Mouse (Mus musculus) urinary bladder, postnatal 36 days (tissue): ENCODE results near the gene Borcs6.
A peak's percentile ranks its signal among the peaks of the same experiment; 100 is the strongest.

Experiments
- DNase-seq, 2 experiments: peaks; one replicate each; pipeline ENCODE4 v3.0.0; 2022; ENCODE audit warnings: low spot score in 2 of 2, mixed read lengths in 1 of 2

Borcs6 gene

DNA sequence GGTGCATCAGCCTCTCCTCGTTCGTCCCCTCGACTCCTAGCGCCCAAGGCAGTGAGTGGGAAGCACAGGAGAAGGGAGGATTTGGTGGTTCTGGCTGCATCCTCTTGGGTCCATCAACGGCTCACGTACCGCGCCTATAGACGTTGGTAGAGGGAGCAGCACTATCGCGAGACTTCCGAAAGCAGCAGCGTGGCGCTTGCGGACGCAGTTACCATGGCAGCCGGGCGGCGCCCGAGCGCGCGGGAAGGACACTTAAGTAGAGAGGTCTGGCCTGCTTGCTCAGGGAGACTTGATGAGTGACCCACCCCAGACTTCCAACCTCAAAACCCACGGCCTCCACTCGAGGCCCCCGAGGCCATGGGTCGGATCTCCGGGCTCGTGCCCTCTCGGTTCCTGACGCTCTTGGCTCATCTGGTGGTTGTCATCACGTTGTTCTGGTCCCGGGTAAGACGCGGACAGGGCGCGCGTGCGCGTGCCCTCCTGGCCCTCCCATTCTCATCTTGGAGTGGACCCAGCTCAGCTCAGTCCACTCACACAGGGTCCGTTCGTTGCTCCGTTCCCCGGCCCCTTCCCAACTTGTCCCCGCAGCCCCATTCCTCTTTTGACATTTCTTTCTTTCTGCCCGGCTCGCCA, 11.2 kb downstream of the Borcs6 start, which contains the start of gene Tmem107:
TSS of gene Tmem107 (plus strand) at position 217 of the 633 bp plus-strand sequence.
- peak; percentile 87 to 92 for DNase-seq

DNA sequence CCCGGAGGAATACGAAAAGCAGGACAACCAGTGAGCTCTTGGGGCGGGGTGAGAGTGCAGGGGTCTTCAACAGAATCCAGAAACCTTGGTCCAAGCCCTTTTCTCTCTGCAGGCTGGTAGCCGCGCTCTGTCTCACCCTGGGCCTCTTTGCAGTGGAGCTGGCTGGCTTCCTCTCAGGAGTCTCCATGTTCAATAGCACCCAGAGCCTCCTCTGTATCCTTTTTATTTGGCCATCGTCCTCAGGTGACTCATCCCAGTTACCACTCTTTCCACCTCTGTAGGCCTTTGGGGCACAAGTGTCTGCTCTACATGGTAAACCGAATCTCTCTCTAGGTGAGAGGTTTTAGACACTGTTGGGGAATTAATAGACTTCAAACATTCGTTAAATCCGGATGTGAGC, 11.7 kb downstream of the Borcs6 start:
- DNase-seq = no peak

DNA sequence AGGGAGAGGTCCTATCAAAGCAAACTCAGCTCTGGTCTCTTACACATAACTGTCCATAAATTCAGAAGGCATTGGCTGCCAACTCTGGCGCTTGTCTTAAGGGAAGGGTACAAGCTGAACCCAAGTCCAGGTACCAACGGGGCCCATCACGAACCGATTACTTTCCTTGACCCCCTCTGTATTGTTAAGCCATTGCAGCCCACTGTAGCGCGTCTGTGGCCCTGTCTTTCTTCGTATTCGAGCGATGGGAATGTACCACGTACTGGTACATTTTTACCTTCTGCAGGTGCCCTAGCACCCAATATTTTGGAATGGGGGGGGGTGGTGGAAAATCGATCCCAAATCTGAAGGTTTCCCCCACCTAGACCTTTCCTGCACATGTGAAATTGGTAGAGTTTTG, 12.7 kb downstream of the Borcs6 start:
- no peak for DNase-seq

DNA sequence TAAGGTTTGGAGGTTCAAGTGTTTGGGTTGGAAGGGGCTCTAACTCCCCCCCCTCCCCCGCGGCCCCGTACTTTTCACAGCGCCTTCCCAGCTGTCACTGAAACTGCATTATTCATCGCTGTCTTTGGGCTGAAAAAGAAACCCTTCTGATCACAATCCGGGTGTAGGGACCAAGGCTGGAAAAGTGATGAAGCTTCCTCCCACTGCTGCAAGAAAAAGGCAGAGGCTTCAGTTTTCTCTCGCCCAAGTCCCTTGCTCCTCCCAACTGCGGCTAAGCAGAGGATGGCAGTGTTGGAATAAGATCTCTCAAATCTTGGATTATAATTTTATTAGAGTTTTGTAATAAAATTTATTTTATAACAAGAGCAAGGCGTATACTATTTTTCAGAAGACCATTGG, 13.1 kb downstream of the Borcs6 start:
- no peak for DNase-seq

DNA sequence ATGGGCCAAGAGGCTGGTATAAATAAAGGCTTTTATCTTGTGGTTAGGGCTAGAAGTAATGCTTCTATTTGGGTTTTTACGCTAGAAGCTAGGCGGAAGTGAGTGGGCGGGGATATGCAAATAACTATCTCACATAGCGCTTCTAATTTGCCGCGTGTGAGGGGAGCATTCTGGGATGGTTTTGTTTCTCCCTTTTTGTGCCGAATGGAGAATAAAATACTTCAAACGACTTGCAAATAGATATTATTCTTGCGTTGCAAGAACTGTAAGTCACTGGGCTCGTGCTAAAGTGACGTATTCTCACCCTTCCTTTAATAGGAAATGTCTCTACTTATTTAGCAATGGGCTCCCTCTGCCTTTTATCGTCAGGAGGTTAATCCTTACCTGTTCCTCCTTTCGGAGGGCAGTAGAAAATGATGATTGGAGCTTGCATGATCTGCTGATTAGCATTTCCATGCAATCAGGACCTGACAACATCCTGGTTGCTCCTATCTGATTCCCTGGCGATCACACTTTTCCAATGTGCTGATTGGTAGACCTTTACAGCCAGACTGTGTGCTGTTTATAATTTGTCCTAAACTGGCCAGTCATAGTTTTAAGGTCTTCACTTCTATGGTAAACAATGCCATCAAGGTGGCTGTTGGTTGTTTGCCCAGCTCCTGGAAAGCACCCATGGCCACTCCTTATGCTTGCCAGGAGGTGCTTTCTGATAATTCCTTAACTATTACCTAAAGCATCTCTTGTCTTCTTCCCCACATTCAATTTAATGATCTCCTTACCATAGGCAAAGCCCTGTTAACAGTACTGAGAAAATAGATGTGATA, 13.8 kb downstream of the Borcs6 start:
- peak; percentile 74 to 81 for DNase-seq

DNA sequence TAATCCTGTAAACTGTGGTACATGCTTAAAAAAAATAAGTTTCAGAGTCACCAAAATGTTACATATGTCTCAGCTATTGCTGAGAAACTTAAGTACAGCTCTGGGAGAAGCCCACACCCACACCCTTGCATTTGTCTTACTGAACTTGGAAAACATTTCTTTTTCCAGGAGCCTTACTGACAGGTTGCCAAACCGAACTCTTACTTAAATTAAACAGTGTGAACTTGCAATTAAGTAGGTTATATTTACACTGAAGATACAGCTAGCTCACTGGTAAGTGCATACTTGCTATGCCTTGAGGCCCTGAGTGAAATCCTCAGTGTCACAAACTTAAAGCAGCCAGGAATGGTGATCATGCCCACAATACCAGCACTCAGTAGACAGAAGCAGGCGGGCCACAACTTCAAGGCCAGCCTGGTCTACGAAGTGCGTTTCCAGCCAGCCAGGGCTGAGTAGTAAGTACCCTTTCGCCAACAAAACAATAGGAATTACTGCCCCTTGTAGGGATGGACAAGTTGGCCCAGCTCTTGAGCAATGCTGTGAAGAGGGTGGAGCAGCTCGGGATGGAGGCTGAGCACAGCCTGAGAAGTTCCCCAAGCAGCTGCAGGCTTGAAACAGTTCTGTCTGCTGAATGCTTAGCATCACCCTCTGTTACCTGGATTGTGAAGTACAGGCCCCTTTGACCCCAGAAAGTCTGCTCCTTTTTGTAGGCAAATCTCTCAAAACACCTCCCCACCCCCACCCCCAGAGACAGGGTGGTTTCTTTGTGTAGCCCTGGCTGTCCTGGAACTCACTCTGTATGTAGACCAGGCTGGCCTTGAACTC, 14.6 kb downstream of the Borcs6 start:
- no peak for DNase-seq

DNA sequence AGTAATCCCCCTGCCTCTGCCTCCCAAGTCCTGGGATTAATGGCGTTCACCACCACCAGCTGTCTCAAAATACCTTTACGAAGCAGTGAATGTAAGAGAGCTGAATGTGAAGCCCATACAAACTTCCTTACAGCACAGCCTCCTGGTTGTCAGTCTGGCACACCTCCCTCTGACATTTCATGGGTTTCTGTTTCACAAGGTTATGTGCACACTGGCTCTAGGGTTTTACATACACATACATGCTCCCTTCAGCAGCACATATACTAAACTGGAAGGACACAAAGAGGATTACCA, 15.2 kb downstream of the Borcs6 start:
- DNase-seq = no peak

DNA sequence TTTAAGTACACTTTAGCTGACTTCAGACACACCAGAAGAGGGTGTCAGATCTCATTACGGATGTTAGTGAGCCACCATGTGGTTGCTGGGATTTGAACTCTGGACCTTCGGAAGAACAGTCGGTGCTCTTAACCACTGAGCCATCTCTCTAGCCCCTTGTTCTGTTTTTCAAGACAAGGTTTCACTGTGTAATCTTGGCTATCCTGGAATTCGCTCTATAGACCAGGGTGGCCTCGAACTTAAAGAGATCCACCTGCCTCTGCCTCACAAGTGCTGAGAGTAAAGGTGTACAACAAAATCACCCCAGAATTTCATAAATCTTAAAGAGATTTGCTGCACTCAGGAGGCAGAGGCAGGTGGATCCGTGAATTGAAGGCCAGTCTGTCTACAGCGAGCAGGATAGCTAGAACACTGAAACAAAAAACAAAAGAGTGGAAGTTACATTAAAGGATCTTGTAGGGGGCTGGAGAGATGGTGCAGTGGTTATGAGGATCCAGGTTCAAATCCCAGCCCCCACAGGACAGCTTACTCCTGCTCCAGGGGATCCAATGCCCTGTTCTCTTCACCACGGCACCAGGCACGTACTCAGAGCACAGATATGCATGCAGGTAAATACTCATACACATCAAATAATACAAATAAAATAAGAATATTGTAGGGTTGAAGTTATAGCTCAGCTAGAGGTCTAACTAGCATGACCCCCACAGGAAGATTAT, 16.4 kb downstream of the Borcs6 start:
- no peak for DNase-seq

DNA sequence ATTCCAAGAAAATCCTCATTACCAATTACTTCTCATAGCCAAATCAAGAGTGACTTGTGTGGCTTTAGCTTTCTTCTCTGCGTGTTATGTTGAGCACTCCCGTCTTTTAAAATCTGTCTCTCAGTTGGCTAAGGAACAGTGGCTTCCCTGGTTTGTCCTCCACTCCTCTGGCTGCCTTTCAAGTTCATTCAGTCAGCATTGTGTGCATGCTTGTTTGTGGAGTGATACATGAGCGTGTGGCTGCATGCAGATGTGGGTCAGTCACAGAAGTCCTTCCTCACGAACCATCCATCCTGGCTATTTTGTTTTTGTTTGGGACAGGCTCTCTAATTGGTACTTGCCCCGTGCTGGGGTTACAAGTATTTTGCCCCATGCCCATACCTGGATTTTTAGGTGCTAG, 17.1 kb downstream of the Borcs6 start:
- DNase-seq = no peak

DNA sequence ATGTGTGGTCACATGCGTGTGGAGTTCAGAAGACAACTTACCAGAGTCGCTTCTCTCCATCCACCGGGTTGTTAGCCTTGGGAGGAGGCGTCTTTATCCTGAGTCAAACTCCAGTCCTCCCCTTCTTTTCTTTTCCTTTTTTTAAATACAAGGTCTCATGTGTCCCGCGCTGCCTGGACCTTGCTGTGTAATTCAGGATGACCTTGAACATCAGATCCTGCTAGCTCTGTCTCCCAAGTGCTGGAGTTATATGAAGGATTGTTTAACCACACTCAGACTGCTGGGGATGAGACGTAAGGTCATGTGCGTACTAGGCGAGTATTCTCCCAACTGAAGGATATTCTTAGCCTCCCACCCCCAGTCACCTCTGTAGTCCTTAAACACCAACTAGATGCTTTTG, 17.8 kb downstream of the Borcs6 start:
- DNase-seq = no peak

DNA sequence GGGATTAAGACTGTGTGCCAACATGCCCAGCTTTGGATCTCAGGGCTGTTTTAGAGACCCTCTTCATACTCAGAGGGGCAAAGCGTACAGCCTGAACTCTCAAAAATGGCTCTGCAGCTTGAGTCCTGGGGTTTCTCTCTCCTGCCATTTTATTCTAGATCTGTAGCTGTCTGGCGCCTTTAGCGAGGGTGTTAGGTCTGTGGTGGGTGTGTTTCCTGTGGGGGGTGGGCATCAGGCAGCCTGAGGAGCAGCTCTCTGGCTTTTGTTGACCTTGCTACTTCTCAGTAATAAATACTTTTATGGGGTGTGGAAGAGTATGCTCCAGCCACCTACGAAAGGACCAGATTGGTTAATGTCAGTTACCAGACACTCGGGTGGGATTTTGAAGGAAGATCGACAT, 18.5 kb downstream of the Borcs6 start:
- DNase-seq = no peak

DNA sequence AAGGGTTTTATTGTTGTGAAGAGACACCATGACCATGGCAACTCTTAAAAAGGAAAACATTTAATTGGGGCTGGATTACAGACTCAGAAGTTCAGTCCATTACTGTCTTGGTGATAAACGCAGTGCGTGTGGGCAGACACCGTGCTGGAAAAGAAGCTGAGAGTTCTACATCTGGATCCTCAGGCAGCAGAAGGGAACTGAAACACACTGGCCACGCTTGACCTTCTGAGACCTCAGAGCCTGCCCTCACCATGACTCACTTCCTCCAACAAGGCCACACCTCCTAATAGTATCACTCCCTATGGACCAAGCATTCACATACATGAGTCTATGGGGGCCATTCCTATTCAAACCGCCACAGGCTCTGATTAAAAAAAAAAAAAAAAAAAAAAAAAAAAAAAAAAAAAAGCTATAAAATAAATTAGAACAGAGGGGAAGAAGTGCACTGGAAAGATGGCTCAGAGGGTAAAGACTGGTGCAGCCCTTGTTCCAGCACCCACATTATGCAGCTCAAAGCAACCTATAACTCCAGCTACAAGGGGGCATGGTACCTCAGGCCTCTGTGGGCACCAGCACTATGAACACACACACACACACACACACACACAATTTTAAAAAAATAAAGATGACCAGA, 19.4 kb downstream of the Borcs6 start:
- DNase-seq = no peak

DNA sequence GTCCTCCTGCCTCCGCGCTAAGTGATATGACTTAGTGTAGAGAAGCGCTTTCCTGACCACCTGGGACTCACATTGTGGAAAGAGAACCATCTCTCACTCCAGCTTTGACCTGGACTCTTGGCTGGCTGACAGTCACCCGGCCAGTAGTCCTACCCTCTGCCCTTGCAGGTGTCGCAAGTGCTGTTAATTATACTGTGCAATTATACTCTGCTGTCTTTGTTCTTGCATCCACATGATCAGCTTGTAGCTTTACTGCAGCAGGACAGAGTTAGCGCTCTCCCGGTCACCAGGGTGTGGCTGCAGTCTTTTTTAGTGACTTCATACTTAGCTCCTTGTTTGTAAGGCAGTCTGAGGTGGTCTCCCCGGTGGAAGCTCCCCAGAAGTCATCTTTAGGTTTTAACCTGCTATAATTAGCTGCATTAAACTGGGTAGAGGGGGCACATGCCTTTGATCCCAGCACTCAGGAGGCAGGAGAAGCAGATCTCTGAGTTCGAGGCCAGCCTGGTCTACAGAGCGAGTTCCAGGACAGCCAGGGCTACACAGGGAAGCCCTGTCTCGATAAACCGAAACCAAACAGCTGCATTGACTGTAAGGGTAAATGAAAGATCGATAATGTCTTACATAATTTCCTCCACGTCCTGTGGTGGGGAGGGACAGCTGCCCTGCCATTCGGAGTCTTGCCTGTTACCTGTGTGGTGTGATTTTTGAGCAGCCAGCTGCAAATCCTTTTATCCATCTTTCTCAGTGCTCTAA, 20.8 kb downstream of the Borcs6 start:
- DNase-seq = no peak

DNA sequence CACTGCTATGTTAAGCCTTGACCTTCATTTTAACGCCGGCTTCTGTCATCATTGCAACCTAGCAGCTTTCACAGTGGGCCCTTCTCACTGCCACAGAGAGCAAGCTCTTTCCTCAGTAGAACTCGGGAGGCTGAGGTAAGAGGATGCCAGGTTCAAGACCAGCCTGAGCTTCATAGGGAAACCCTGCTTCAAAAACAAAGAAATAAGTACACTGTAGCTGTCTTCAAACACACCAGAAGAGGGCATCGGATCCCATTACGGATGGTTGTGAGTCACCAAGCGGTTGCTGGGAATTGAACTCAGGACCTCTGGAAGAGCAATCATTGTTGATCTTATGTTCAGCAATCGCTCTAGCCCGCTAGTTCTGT, 21.3 kb downstream of the Borcs6 start:
- DNase-seq = no peak

DNA sequence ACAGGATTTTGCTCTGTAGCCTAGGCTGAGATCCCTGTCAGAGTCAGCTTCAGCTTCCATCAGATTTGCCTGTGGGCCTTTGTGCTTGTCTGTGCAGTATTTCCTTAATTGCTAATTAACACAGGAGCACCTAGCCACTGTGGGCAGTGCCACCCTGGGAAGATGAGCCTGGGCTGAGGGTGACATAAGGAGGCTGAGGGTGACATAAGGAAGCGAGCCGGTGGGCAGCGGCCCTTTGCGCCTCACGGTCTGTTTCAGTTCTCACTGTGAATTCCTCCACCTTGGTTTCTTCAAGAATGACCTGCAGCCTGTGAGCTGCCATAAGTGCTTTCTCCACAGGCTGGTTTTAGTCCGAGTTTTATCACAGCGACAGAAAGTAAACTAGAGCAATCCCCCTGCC, 22.1 kb downstream of the Borcs6 start:
- DNase-seq = no peak

DNA sequence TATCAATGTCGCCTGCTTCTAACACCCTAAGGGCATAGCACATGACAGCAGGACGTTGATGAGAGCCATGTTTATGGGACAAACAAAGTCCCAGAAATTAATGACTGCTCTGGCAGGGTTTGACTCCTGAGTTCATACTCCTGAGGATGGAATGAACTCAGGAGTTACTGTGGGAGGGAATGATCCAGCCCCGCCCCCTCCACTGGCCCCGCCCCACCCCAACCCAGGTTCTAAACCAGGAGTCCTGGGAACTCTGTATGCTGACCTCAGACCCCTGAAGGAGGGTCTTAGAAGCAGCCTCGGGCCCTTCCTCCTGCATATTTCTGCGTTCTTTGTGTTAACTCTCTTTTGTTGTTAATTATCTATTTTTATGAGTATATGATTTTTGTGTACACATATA, 26.1 kb downstream of the Borcs6 start:
- no peak for DNase-seq

DNA sequence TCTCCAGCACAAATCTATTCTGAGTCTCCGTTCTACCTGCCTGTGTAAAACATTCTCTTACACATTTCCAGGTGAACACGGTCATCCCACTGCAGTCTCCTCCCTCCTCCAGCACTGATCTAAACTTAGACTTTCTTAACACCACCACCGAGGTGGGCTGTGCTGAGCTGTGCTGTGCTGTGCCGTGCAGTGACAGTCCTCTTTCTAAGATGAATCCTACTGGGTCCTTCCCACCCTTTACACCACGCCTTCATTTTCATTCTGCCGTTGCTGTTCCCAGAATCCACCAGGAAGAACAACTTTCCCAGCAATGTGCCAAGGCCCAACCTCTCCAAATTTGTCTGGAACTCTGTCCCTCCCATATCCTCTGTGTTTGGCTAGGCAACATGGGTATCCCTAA, 26.9 kb downstream of the Borcs6 start:
- no peak for DNase-seq

DNA sequence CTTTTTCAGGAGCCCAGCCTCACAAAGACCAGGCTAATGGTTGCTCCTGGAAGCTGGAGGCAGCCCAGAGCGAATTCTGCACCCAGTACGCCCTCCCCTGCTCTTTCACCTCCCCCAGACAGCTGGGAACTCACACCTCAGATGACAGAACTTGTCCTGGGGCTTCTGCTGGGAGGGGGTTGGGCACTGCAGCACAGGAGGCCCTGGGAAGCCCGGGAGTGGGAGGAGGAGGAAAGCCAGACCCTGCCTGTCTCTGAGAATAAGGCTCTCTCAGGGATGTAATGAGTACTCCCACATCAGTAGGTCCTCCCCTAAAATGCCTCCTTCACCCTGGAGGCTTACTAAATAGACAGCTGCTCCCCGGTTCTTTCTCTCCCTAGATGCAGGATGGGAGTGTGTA, 27.6 kb downstream of the Borcs6 start:
- DNase-seq = no peak

DNA sequence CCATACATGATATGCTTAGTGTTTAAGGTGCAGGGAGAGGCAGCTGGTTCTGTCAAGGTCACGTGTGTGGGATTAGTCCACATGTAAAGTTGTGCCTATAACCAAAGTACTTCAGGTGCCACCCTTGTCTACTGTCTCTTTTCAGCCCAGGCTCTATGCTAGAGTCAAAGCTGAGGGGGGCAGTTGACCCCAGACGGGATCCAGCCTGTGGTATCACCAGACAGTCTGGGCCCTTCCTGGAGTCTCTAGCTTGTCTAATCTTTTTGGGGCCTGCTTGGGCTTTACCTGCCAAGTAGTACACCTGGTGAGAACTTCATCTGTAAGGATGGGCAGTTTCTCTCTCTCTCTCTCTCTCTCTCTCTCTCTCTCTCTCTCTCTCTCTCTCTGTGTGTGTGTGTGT, 28.1 kb downstream of the Borcs6 start:
- no peak for DNase-seq

DNA sequence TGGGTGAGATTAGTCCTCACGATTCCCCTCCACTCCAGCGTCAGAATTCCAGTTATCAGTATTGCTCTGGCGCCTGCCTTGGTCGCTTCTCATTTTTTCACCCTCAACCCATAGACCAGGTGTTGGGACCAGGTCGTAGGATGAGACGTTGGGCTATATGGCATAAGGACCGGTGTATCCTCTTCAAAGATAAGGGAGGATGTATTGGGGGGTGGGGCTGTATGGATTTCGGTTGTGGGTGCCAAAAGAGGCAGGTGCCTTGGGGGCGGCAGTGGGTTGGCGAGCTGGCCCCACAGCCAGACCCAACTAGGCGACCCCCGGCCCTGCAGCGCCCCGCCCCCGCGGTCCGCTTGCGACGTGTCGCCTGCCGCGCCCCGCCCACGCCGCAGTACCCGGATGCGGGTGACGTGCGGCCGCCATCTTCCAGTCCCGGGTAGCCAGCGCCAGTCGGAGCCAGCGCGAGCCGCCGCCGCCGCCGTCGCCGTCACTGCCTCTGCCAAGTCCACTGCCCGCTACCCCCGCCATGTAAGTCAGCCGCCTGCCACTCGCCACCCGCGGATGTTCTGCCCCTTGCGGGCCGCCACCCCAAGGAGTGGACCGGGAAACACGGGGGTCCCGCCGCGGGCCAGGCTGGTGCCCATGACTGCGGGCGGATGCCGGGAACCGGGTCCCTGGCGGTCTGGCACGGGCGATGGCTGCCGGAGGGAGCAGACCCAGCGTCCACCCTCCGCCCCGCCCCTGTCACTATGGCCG, 28.8 kb downstream of the Borcs6 start, which contains the start of gene Vamp2:
TSS of gene Vamp2 (plus strand) at position 388 of the 753 bp plus-strand sequence.
- DNase-seq = peak; percentile 86 to 87
